Mouse (Mus musculus): ENCODE data around the gene Dbf4. TPM values are rescaled to one million over a fixed set of nuclear protein-coding genes. Genes with fewer than 3 reads are reported as not detected.

Gene Dbf4
- total and polyA plus RNA-seq, 3 experiments, result 50.0 to 119 (median 103) TPM

Other genes starting within 250 kb of the Dbf4 start
- gene Adam22, start 54.6 kb downstream of the Dbf4 start, total RNA-seq (2012; rRNA removed), result 0.38 and 0.55 TPM in 2 replicates
- 0.07 and 0.16 TPM in 2 replicates for gene Adam22, start 54.6 kb downstream of the Dbf4 start, total RNA-seq (2014; rRNA removed)
- gene Adam22, start 54.6 kb downstream of the Dbf4 start, polyA plus RNA-seq (2012; ENCODE audit: insufficient read length, low read depth), result 0.14 and 0.19 TPM in 2 replicates
- 5.0 and 7.0 TPM in 2 replicates for gene Slc25a40, start 134 bp upstream of the Dbf4 start, total RNA-seq (2012; rRNA removed)
- gene Slc25a40, start 134 bp upstream of the Dbf4 start, total RNA-seq (2014; rRNA removed), result 11.1 and 14.6 TPM in 2 replicates
- 9.9 and 10.2 TPM in 2 replicates for gene Slc25a40, start 134 bp upstream of the Dbf4 start, polyA plus RNA-seq (2012; ENCODE audit: insufficient read length, low read depth)
- 0.13 TPM in 2 replicates for gene Rundc3b, start 200.2 kb upstream of the Dbf4 start, total RNA-seq (2012; rRNA removed)
- 0.07 and 0.09 TPM in 2 replicates for gene Rundc3b, start 200.2 kb upstream of the Dbf4 start, total RNA-seq (2014; rRNA removed)
- 0.09 TPM in 1 of 2 replicates, not detected in the other for gene Rundc3b, start 200.2 kb upstream of the Dbf4 start, polyA plus RNA-seq (2012; ENCODE audit: insufficient read length, low read depth)
- 0.42 and 0.93 TPM in 2 replicates for gene Abcb1a, start 237.4 kb upstream of the Dbf4 start, total RNA-seq (2012; rRNA removed)
- gene Abcb1a, start 237.4 kb upstream of the Dbf4 start, total RNA-seq (2014; rRNA removed), result 0.82 and 1.2 TPM in 2 replicates
- gene Abcb1a, start 237.4 kb upstream of the Dbf4 start, polyA plus RNA-seq (2012; ENCODE audit: insufficient read length, low read depth), result 1.4 and 1.5 TPM in 2 replicates